Mouse (Mus musculus): ENCODE data around the gene Gm21976.
A peak's percentile ranks its signal among the peaks of the same experiment; 100 is the strongest.

Gm21976 gene

GRCm38 (mm10) chr13:98354090-98354801 lies 74.6 kb downstream of the Gm21976 start, which contains the start of gene Foxd1:
Foxd1 (plus strand) TSS chr13:98354242.
- peak; percentile 11 to 13 for DNase-seq (ENCODE audit: low spot score in 2 of 2)

GRCm38 (mm10) chr13:98354871-98355558 lies 75.3 kb downstream of the Gm21976 start:
- peak in 1 of 2 experiments; percentile 11 for DNase-seq (ENCODE audit: low spot score in 2 of 2)

- no peak for DNase-seq (ENCODE audit: low spot score in 2 of 2)
Measured at GRCm38 (mm10) chr13:98355559-98356111, 75.9 kb downstream of the Gm21976 start.

GRCm38 (mm10) chr13:98356176-98356972 lies 76.7 kb downstream of the Gm21976 start:
- DNase-seq (ENCODE audit: low spot score in 2 of 2), result no peak

Measured in natural killer cell, adult 2 months (primary cell).